Mouse (Mus musculus) embryonic fibroblast, embryonic 13.5 days (primary cell): ENCODE measurements around the gene Sptan1. TPM values are rescaled to one million over a fixed set of nuclear protein-coding genes. Genes with fewer than 3 reads are reported as not detected.

Source experiments
- H3K27ac ChIP-seq: 2 replicates; pipeline ENCODE4 v1.5.1; 2012; ENCODE audit warnings: low read length, control low read depth, inconsistent platforms; ENCODE audit not compliant: insufficient read depth
- H3K4me1 ChIP-seq: 2 replicates; pipeline ENCODE4 v1.6.1; 2011; ENCODE audit warnings: low read length; ENCODE audit not compliant: control insufficient read depth, insufficient read depth
- H3K4me3 ChIP-seq: 2 replicates; pipeline ENCODE4 v1.5.1; 2011; ENCODE audit warnings: mild to moderate bottlenecking, control low read depth, low read length; ENCODE audit not compliant: insufficient read depth
- CTCF ChIP-seq: IDR thresholded peaks from 2 replicates; pipeline ENCODE4 v1.5.1; 2011; ENCODE audit warnings: mild to moderate bottlenecking, control low read depth, low read length, moderate library complexity, borderline replicate concordance; ENCODE audit not compliant: insufficient read depth
- POLR2A ChIP-seq: IDR thresholded peaks from 2 replicates; pipeline ENCODE4 v1.6.1; 2011; ENCODE audit warnings: low read depth, mild to moderate bottlenecking, control low read depth, low read length, moderate library complexity
- polyA plus RNA-seq: library from polyadenylated mRNA; stranded (reverse); fragments of >200 nt; gene quantifications from 2 replicates; pipeline ENCODE4 v1.2.4, GENCODE M21; 2011; ENCODE audit warnings: low read depth; ENCODE audit not compliant: missing spikeins, insufficient read length

Sptan1 gene
- 222 and 243 TPM in 2 replicates for polyA plus RNA-seq

- Histone ChIP-seq H3K4me3 (peak within 1 kb of the TSS; percentile 97), H3K27ac (peak within 1 kb of the TSS; percentile 91), H3K4me1 (peaks cover 27% of the 10 kb centered on the region)
- TF ChIP-seq CTCF (no peak), POLR2A (peak; percentile 98)
These were observed at the start of gene Sptan1 for GRCm38 (mm10) chr2:29965250-29965843. TSS of gene Sptan1 (plus strand) at chr2:29965560.

DNA sequence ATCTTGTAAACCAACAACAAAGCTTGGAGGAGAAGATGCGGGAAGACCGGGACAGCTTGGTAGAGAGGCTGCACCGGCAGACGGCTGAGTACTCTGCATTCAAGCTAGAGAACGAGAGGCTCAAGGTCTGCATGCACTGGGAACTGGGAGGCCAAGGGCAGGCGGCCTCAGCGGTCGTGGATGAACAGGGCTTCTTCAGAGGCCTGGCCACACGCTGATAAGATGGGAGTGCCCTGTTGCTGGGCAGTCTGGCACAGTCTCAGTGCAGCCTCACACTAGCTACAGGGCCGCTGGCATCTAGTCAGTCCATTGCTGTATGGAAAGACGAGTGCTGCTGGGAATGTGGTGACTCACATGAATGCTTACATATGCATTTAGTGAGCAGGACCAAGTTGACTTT lies 47.7 kb upstream of the Sptan1 start:
- no peak overlapping the region for H3K4me3 ChIP-seq
- no peaks in the 10 kb centered on the region for H3K4me1 ChIP-seq
- no peak overlapping the region for H3K27ac ChIP-seq
- TF ChIP-seq POLR2A (no peak), CTCF (no peak)

- Histone ChIP-seq H3K4me3 (no peak overlapping the region), H3K27ac (no peak overlapping the region), H3K4me1 (no peaks in the 10 kb centered on the region)
- no peak for TF ChIP-seq POLR2A
- no peak for TF ChIP-seq CTCF
These were observed 43.3 kb upstream of the Sptan1 start for GRCm38 (mm10) chr2:29922011-29922410.

DNA sequence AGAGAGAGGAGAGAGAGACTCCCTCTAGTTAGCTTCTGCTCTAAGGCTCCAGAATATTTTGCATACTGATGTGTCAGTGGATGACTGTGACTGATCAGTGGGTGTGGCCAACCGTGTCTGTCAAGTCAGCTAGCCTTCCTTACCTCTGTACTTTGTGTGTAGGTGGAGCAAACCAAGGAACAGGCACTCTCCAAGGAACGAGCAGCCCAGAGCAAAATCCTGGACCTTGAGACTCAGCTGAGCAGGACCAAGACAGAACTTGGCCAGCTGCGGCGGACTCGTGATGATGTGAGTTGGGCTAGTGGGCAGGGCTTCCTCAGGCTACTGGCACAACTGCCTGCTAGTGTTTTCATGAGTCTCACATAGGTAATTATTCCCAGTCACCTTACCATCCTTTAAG lies 38.8 kb upstream of the Sptan1 start:
- Histone ChIP-seq H3K27ac (no peak overlapping the region), H3K4me3 (no peak overlapping the region), H3K4me1 (no peaks in the 10 kb centered on the region)
- no peak for TF ChIP-seq CTCF

DNA sequence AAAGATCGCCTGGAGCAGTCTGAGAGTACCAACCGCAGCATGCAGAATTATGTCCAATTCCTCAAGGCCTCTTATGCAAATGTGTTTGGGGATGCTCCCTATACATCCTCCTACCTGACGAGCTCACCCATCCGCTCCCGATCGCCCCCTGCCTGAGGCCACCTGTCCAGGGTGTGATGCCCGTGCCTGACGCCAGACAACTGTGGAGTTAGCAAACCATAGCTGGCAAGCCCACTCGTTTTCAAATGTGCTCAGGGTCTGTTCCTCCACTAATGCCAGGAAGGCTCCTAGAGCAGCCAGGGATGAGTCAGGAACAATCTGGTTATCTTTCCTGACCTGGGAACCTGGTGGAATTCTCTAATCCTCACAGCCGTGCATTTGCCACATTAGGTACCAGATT lies 34.9 kb upstream of the Sptan1 start:
- no peak for TF ChIP-seq POLR2A

GRCm38 (mm10) chr2:29931194-29931593 lies 34.2 kb upstream of the Sptan1 start:
- Histone ChIP-seq H3K4me1 (peaks cover 4% of the 10 kb centered on the region; the same call in 1 of the 2 replicates), H3K27ac (no peak overlapping the region), H3K4me3 (no peak overlapping the region)
- no peak for TF ChIP-seq POLR2A
- no peak for TF ChIP-seq CTCF

More for the DNA sequence above, 34.9 kb upstream of the Sptan1 start:
- H3K27ac ChIP-seq = no peak overlapping the region
- H3K4me1 ChIP-seq = no peaks in the 10 kb centered on the region
- H3K4me3 ChIP-seq = no peak overlapping the region

DNA sequence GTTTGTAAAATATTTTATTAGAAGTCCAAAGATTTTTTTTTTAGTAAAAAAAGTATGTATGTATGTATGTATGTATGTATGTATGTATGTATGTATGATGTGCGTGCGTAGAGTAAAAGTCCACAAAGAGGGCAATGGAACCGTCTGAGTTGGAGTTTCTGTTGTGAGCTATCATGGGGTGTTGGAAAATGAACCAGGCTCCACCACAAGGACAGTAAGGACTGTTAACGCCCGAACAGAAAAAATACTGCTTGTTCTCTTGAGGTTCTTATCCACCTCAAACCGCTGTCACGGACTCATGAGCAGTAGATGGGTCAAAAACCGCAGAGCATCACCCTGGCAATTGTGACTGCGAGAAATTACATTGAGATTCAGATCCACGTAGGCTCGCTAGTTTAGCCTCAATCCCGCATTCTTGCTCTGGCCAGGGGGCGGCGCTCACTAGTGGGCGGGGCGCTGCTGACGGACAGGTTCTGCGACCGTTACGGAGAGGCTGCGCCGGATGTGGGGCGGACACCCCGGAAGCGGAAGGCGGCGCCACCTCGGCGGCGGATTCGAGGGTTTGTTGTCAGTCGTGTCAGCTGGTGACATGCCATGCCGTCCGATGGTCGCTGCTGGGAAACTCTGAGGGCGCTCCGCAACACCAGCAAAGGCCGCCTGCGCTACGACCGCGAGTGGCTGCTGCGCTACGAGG lies 30.3 kb upstream of the Sptan1 start, which contains the start of gene Gle1:
Gle1 (plus strand) TSS at position 521 of the 694 bp plus-strand sequence.
- Histone ChIP-seq H3K4me1 (peaks cover 4% of the 10 kb centered on the region; the same call in 1 of the 2 replicates), H3K4me3 (peak within 1 kb of the TSS; percentile 88), H3K27ac (peak within 1 kb of the TSS; percentile 56)
- TF ChIP-seq CTCF = no peak
- peak; percentile 93 for TF ChIP-seq POLR2A

DNA sequence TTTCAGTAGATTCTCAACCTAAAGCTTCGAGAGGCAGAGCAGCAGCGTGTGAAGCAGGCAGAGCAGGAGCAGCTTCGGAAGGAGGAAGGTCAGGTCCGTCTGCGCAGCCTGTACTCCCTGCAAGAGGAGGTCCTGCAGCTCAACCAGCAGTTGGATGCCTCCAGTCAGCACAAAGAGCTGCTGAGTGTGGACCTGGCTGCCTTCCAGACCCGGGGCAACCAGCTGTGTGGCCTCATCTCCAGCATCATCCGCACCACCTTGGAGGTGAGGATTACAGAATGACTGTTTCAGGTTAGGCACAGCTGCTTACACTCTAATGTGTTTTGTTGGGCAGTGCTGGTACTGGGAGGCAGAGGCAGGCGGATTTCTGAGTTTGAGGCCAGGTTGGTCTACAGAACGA lies 25.3 kb upstream of the Sptan1 start:
- TF ChIP-seq POLR2A = no peak
- no peak for TF ChIP-seq CTCF
- Histone ChIP-seq H3K27ac (no peak overlapping the region), H3K4me3 (no peak overlapping the region), H3K4me1 (peaks cover 4% of the 10 kb centered on the region; the same call in 1 of the 2 replicates)

- Histone ChIP-seq H3K4me3 (no peak overlapping the region), H3K27ac (no peak overlapping the region), H3K4me1 (peaks cover 4% of the 10 kb centered on the region; the same call in 1 of the 2 replicates)
- TF ChIP-seq CTCF (no peak), POLR2A (no peak)
These were observed 24.5 kb upstream of the Sptan1 start for GRCm38 (mm10) chr2:29940826-29941225.

DNA sequence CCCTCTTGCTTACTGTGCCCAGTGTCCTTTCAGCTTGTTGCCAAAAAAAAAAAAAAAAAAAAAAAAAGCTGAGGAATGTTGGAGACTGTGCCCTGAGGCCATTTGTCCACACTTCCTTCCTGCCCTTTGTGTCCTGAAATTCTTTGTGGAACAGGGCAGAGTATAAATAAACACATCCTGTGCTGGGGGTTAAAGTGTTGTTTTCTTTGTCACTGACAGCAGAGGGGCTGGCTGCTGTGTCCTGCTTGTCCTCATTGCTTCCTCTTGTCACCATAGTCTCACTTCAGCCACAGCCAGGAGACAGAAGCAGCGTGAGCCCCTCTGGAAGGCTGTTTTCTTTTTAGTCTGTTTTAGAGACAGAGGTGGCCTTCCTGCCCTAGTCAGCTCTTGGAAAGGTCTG lies 20.6 kb upstream of the Sptan1 start:
- no peaks in the 10 kb centered on the region for H3K4me1 ChIP-seq
- TF ChIP-seq POLR2A (no peak), CTCF (no peak)
- no peak overlapping the region for H3K4me3 ChIP-seq
- H3K27ac ChIP-seq = no peak overlapping the region
